Mouse (Mus musculus): ENCODE results near the gene Chd2.

Chd2 gene

DNA sequence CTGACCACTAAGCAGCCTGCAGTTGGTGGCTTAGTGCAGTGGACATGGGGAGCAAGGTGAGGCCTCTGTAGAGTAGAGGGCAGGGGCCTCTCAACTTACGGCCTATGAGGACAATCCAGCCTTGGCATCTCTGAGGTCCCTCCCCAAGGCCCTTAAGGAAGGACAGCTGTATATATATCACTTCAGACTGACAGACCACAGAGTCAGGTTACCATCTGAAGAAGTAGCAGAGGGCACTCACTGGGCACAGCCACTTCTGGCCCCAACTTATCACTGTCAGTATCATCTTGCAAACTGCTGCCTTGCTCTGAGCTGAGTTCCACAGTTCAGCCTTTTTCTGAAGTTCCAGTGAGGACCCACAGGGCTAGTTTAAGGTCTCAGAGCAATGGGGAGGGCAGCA, 139.0 kb downstream of the Chd2 start:
- no peak for DNase-seq (ENCODE audit: low spot score)

DNA sequence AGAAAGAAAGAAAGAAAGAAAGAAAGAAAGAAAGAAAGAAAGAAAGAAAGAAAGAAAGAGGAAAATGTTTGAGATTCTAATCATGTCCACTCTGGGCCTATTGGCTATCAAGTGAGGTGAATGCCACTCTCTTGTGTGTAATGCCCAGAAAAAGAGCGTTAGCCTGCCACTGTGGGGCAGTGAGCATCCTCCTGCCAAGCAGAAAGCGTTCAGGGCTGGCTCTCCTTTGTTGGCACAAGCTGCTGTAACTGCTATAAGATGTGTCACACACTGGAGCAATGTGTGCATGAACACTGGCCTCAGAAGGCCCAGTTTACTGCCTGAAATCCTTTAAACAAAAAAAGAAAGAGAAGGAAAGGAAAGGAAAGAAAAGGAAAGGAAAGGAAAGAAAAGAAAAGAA, 139.5 kb downstream of the Chd2 start:
- no peak for DNase-seq (ENCODE audit: low spot score)

DNA sequence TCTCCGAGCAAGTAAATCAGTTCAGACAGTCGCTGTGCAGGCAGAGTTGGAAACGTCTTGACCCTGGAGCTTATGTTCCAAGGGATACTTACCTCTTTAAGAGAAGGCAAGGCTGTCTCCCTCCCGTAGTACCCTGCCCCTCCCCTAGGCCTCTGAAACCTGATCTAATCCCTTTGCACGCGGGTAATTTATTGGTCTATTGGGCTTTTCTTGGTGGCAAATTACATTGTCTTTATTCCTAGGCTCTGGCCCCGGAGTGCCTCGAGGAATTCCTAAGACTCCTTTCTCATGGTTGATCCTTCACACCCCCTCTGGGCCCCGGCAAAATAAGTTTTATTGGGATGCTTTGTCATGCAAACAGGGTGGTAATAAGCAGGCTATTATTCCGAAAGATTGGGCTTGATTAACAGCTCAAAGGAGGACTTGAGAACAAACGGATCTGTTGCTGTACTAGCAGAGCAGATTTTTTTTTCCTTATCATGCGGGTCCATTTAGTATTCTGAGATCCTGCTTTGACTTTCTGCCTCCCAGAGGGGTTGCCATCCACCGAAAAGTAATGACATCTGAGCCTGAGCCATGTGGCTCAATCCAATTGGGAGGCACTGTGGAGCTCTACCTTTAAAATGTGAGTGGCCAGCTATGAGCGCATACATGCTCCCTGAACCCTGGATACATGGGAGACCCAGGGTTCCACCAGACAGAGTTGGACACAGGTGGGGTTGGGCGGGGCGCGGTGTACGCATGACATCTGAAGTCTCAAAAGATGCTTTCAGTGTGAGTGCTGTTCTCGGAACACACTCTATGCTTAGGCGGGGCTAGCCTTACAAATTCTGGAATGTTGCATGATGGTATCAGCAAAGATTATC, 141.3 kb downstream of the Chd2 start:
- no peak for DNase-seq (ENCODE audit: low spot score)

DNA sequence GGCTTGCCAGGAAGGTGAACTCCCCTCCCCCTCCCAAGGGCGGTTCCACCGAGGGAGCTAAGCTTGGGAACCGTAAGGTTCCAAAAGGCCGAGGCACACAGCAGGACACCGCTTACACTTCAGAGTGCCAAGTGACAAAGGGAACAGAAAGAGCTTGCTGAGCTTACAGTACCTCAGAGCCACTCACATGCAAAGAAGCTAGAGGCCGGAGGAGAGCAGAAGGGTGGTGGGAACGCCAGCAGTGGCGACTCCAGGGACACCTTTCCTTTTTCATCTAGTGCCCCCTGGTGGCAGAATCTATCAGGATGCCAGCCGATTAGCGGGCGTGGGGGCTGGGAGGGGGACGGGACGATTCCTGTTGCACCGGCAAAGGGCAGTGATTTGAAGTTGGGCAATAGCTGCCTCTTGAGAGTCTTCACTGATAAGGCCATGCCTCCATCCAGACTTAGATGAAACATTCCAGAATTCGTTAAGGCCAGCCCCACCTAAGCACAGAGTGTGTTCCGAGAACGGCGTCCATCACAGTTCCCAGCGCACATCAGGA, 142.1 kb downstream of the Chd2 start:
- DNase-seq (ENCODE audit: low spot score), result no peak

DNA sequence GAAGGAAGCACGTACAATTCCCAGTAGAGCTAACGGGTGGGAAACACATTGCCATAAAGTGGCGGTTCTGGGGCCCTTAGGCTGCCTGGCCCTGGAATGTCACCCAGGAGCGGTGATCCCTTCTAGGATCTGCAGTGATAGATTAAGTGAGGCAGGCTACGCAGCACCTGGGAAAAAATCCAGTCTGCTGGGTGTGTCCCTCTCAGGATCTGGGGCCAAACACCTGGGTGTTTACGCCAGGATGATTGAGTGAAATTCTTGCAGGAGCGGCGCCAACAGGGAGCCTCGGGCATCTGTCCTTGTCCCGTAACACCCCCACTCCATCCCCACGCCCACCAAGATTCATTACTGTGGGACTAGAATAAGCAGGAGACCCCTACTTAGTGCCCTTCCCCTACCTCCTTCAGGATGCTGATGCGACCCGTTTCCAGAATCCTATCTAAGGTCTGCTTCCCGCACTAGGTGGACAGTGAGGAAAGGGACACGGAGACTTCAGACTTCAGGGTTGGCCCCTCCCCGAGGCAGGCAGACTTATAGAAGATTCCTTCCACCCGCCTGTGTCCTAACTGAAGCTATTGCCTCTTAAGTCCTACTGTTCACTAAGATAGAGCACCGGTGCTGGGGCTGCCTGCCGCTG, 142.7 kb downstream of the Chd2 start:
- no peak for DNase-seq (ENCODE audit: low spot score)

DNA sequence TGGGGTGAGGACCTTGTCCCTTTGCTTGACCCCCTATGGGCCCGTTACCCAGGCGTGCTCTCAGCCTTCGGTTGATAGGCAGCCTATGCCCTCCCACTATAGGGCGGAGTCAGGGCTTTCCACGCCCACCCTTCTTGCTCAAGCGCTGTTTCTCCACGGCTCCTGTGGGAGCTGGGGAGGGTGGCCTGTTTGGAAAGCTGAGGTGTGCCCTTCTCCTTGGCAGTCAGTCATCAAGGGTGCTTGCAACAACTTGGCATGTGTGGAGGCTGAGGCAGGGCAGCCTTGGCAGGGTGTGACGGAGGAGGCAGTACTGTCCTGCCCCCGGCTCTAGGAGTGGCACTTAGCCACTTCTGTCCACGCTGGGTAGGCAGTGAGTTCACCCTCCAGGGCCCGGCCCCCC, 143.3 kb downstream of the Chd2 start:
- DNase-seq (ENCODE audit: low spot score), result no peak

DNA sequence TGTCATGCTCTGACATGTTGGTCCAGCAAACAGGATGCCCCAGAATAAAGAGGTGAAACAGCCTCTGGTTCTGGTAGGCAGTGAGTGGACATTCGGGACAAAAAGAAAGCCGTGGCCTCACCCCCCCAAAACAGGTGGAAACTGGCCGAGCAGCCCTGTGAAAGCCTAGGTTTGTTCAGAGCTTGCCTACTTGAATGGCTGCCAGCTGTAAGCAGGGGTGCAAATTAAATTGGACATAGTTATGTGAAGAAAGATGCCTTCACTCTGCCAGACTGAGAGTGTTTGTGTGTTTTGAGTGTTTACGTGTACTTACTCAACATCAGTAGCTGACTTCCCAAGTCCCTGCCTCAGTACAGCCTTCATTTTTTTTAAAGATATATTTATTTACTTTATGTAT, 147.6 kb downstream of the Chd2 start:
- no peak for DNase-seq (ENCODE audit: low spot score)

DNA sequence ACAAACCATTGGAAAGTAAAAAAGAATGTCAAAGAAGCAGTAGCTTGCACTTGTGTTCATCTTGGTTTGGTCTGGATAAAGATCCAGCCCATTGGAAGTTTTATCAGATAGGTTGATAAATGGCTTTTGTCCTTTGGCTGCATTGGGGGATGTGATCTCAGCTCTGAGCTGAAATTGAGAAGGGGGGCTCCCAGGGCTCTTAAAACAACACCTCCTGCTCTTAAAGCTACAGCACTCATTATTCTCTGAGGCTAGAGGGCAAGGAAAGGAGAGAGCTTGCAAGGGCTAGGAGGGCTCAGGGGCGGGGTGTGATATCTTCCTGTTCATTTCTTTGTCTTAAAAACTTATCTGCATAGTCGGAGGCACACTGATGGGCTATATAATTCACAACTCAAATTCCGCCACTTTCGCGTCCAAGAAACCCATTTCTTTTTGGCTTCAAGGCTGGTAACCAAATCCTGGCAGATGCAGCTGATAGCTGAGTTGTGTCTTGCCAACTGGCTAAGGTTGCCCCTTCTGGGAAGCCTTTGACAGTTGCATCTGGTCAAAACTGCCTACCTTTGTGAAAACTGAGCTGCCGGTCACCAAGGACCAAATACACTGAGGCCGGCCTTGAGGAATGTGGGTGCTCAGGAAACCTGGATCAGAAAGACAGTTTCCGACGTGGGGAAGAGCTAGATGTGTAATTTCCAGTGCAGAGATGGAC, 148.2 kb downstream of the Chd2 start:
- no peak for DNase-seq (ENCODE audit: low spot score)

DNA sequence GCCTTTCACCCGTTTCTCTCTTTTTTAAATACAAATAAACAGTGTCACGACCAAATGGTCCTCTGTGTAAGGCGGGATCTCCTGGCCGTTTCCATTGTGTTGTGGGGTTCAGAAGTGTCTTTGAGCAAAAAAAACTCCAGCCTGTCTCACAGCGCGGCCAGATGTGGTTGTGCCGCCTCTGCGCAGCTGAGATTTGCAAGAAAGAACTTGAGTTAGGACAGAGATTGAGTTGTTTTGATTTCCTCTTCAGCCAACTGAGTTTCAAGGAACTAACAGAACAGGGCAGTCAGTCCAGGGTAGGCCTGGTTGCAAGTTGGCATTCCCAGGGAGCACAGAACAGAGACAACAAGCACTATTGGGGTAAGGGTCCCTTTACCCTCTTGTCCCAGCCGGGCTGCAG, 149.3 kb downstream of the Chd2 start:
- DNase-seq (ENCODE audit: low spot score), result no peak

DNA sequence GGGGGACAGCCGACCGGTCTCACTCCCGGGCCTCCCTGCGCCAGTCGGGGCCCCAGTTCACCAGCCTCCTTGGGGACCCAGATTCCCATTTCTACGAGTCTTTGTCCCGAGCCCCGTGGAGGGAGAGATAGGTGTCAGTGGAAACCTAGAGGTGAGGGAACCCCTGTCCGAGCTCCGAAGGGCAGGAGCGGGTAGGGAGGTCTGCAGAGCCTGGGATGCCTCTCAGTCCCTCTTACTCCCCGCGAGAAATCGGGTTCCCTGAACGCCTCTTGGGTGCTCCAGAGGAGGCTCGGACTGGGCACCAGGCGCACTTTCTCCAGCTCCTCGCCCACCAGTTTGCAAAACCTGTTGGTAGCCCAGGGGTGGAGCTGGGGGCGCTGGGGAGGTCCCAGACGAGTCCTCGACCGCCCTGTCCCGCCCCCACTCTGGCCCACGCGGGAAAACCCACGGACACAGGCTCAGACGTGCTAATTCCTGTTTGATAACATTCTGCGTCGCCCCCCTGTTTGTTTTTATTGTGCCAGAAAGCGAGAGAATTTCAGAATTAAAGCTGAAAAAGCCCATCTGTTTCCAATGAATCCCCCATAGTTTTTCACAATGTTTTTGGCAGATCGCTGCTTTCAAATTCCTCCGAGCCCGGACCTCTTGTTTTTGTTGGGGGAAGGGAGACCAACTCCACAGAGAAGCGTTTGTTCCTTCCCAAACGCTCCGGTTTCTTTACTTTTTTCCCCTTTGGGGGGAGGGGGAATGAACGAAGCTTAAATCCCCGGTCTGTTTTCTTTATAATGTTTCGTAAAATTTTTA, 149.9 kb downstream of the Chd2 start:
- no peak for DNase-seq (ENCODE audit: low spot score)

DNA sequence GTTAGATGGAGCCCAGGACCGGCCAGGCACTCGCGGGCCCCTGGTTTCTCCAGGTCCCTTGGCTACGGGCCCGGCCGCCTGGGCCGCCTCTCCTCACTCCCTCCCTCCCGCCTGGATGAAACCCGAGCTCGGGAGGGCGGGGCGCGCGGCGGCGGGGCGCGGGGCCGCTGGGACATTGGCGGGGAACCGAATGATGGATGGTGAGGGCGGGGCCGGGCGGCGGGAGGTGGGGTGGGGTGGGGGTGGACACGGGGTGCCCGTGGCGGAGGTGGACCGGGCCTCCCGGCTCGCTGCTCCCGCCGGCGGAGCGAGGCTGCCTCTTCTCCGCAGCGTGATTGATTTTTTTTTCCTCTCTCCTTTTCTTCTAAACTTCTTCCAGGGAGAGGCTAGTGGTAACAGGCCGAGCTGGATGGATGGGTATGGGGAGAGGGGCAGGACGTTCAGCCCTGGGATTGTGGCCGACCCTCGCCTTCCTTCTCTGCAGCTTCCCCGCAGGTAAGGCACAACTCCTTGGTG, 150.6 kb downstream of the Chd2 start:
- no peak for DNase-seq (ENCODE audit: low spot score)

DNA sequence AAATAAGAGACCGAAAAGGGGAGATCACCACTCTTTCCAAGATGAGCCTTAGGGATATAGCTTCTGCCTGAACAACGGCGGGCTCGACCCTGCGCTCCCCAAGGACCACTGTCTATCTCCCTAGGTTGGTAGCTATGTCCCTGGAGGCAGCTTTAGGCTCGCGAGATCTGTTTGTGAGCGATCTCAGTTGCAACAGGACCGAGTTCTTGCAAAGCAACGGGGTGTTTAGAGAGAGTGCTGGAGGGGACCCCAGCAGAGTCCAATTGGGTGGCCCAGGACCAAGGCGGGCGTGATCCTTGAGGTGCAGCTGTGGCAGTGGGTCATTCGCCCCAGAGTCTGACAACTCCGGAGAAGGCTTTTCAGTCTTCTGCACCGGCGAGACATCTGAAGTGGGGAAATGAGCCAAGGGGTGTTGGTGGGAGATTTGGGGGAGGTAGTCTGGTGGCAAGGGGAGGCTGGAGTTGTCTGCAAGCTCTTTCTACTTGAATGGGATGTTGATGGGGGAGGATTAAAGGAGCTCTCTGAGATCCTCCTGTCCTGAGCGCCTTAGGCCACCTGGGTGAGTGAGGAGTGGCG, 151.1 kb downstream of the Chd2 start:
- DNase-seq (ENCODE audit: low spot score), result no peak

DNA sequence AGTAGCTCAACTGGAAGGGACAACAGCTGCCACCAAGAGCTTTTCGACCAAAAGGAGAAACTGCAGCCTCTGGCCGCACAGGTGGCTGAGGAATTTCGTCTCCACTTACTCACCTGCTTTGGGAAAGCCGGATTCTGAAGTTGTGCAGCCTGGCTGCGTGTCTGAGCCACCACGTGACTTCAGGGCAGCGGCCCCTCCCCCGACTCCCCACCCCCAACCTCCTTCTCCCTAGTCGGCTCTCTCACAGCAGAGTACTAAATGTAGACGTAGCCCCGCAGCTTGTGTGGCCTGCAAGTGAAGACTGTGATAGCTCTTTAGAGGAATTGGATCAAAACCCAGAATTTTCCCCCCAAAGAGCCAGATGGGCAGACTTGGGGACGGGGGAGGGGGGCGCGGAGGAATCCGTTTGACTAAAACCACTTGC, 151.7 kb downstream of the Chd2 start:
- DNase-seq (ENCODE audit: low spot score), result no peak

DNA sequence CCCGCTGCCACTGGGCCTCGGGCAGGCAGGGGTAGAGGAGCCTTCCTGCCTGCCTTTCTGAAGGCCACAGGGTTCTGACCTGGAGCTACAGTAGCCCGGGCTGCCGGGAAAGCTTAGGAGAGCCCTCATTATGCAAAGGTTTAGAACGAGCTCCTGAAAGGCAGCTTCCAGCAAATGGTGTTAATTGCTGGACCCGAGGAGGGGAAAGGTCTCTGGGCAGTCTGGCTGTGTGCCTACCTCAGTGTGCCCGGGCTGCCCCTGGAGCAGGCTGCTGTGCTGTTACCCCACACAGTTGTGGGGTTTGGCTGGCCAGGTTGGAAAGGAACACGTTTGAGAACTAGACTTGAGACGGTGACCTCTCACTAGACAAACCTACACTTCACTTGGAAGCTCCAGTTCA, 152.2 kb downstream of the Chd2 start:
- DNase-seq (ENCODE audit: low spot score), result no peak

DNA sequence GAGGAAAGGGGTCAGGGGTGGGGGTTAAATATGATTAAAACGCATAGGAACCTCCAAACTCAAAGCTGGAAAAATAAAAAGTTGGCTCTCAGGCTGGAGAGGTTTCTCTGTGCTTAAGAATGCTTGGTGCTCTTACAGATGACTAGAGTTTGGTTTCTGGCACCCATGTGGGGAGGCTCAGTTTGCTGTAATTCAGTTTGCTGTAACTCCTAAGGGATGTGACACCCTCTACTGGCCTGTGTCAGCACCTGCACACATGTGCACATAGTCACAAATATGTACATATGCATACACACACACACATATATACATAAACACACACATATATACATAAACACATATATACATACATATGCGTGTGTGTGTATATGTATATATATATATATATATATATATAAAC, 152.8 kb downstream of the Chd2 start:
- DNase-seq (ENCODE audit: low spot score), result no peak

DNA sequence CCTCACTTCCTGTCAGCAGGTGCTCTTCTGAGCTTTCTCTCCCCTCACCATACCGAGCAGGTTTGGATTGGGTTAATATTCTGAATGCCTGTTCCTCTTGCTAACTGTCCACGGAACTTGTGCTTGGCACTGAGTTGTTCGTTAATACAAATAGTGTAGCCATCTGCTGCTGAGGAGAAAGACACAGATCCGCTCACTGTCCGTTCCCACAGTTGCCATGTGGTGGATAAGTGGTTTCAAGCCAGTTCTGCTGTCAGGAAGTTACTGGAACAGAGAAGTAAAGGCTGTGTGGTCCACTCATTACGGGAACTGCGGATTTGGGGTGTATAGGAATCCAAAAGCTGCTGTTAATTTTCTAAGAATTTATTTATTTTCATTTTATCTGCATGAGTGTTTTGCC, 158.8 kb downstream of the Chd2 start:
- DNase-seq (ENCODE audit: low spot score), result no peak

DNA sequence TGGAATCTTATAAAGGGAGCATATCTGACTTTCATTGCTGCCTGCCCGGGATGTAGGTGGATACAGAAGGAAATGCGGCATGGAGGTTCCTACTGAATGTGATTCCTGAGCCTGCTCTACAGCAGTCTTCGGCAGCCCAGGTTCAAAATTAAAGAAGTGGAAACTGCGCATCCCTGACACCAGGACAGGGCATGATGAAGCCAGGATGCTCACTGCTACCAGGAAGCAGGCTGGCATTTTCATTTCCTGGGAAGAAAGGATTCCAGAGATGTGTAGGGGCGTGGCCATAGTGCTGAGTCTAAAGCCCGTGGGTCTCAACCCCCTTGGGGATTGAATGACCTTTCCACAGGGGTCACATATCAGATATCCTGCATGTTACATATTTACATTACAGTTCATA, 163.6 kb downstream of the Chd2 start:
- DNase-seq (ENCODE audit: low spot score), result no peak

DNA sequence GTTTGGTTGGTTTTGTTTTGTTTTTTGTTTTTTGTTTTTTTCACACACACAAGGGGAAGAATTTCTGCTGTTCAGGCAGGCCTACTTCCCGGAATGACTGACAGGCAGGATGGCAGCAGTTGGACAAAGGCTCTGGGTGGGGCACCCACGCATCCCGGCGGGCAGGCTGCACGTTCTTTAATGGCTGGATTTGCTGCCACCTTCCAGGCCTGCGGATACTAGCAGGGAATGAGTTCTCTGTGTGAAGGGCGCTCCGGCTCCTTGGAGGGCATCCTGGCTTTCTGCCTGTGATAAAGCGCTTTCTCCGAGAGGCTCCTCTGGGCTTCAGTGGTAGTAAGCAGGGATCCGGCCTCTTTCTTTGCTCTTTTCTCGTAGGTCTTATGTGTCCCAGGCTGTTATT, 164.3 kb downstream of the Chd2 start:
- DNase-seq (ENCODE audit: low spot score), result no peak

Measured in layer of hippocampus, adult 9-10 months (tissue).